Mouse (Mus musculus) heart, embryonic 14.5 days (tissue): ENCODE data around the gene 4921517D22Rik. TPM values are rescaled to one million over a fixed set of nuclear protein-coding genes. Genes with fewer than 3 reads are reported as not detected.
"Not testable (repeated sequence)": the region's sequence is repeated elsewhere in the genome, so short reads cannot be mapped to it uniquely, and the experiment has no call there.

ENCODE experiments used
- ATAC-seq: fragments of 200-750 bp; cut with Nextera tagmentation; 2 replicates; pipeline ENCODE4 v1.8.0; 2017; ENCODE audit warnings: low read depth, moderate TSS enrichment; ENCODE audit not compliant: insufficient number of reproducible peaks, insufficient read depth, low FRiP score
- H3K27ac ChIP-seq, 2 experiments: fragments of 200-500 bp in 1 of 2; fragments of 300-500 bp in 1 of 2; sonication (generic) in 1 of 2; replicated peaks in 1 of 2; 2 replicates each; pipeline ENCODE4 v1.5.1; 2012 to 2014; ENCODE audit warnings: low read depth in 2 of 2, low read length in 2 of 2, control low read depth in 1 of 2, mild to moderate bottlenecking in 1 of 2, mixed read lengths in 1 of 2; ENCODE audit not compliant: control insufficient read depth in 1 of 2, insufficient read depth in 1 of 2
- H3K27me3 ChIP-seq: fragments of 300-500 bp; sonication (generic); 2 replicates; pipeline ENCODE4 v1.6.1; 2014; ENCODE audit warnings: mild to moderate bottlenecking, low read length, control low read depth; ENCODE audit not compliant: control insufficient read depth, insufficient read depth
- H3K36me3 ChIP-seq: fragments of 300-500 bp; sonication (generic); 2 replicates; pipeline ENCODE4 v1.6.1; 2014; ENCODE audit warnings: mild to moderate bottlenecking, control low read depth, low read length, mixed read lengths; ENCODE audit not compliant: control insufficient read depth, insufficient read depth
- H3K4me1 ChIP-seq, 2 experiments: fragments of 200-500 bp in 1 of 2; fragments of 300-500 bp in 1 of 2; sonication (generic) in 1 of 2; 2 replicates each; pipeline ENCODE4 v1.6.1; 2012 to 2014; ENCODE audit warnings: low read length in 2 of 2, control low read depth in 1 of 2, mixed read lengths in 1 of 2; ENCODE audit not compliant: control insufficient read depth in 2 of 2, insufficient read depth in 2 of 2
- H3K4me2 ChIP-seq: fragments of 300-500 bp; sonication (generic); 2 replicates; pipeline ENCODE4 v1.6.1; 2014; ENCODE audit warnings: mild to moderate bottlenecking, low read length
- H3K4me3 ChIP-seq, 2 experiments: fragments of 200-500 bp in 1 of 2; fragments of 300-500 bp in 1 of 2; sonication (generic) in 1 of 2; 2 replicates each; pipeline ENCODE4 v1.5.1; 2012 to 2014; ENCODE audit warnings: low read length in 2 of 2, mild to moderate bottlenecking in 2 of 2, control low read depth in 1 of 2, low read depth in 1 of 2, moderate library complexity in 1 of 2; ENCODE audit not compliant: control insufficient read depth in 1 of 2, insufficient read depth in 1 of 2
- H3K9ac ChIP-seq: fragments of 300-500 bp; sonication (generic); 2 replicates; pipeline ENCODE4 v1.6.1; 2014; ENCODE audit warnings: mild to moderate bottlenecking, low read length
- H3K9me3 ChIP-seq: fragments of 300-500 bp; sonication (generic); 2 replicates; pipeline ENCODE4 v1.6.1; 2016; ENCODE audit warnings: low read length, control low read depth; ENCODE audit not compliant: control insufficient read depth
- WGBS: fragments of 180-500 bp; shearing (Covaris S2); extraction: QIAGEN DNeasy Blood & Tissue Kit; methylation state at CpG from one replicate; pipeline ENCODE4 v1.1.7; 2014; 5-methylcytosine and 5-hydroxymethylcytosine counted together
- polyA plus RNA-seq: library from polyadenylated mRNA; unstranded; fragments of >200 nt; fragmentation: Nextera tagmentation; extraction: Ambion mirVana; gene quantifications from 2 replicates; pipeline ENCODE4 v1.2.1, GENCODE M21; 2014

Gene 4921517D22Rik
- polyA plus RNA-seq, 1 experiment from 2014 or later: not detected

DNA sequence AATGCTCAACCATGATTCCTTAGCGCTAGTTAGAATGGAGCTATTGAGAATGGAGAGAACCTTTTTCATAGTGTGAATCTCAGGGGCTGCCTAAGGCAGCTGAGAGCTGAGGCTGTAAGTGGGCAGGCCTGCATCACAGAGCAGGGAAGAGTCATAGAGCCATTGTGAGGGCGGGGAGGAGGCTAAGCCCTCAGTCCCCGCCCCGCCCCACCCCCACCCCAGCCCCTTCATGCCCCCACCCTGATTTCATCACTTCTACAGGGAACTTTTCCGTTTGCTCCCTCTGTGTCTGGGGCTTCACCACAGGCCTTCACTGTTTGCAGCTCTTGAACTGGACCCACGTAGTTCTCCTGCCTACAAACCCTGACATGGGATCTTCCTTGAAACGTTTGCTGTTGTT lies 37.7 kb upstream of the 4921517D22Rik start, which contains the start of gene Spata31d1d:
Gene Spata31d1d (minus strand): TSS at position 101 of the 400 bp plus-strand sequence.
- Histone ChIP-seq H3K27me3 (no peaks in the 10 kb centered on the region; the same call in 1 of the 2 replicates), H3K9me3 (no peaks in the 10 kb centered on the region), H3K4me3 (no peak within 1 kb of the TSS), H3K9ac (no peak within 1 kb of the TSS), H3K4me1 (peaks cover 0 to 3% of the 10 kb centered on the region in 2 experiments; a peak in 1 of 4 replicates), H3K27ac (no peak within 1 kb of the TSS), H3K4me2 (no peak within 1 kb of the TSS), H3K36me3 (no peaks in the 10 kb centered on the region)
- 28% methylated on average over 7 of the region's 7 CpGs for WGBS
- ATAC-seq: no peak

DNA sequence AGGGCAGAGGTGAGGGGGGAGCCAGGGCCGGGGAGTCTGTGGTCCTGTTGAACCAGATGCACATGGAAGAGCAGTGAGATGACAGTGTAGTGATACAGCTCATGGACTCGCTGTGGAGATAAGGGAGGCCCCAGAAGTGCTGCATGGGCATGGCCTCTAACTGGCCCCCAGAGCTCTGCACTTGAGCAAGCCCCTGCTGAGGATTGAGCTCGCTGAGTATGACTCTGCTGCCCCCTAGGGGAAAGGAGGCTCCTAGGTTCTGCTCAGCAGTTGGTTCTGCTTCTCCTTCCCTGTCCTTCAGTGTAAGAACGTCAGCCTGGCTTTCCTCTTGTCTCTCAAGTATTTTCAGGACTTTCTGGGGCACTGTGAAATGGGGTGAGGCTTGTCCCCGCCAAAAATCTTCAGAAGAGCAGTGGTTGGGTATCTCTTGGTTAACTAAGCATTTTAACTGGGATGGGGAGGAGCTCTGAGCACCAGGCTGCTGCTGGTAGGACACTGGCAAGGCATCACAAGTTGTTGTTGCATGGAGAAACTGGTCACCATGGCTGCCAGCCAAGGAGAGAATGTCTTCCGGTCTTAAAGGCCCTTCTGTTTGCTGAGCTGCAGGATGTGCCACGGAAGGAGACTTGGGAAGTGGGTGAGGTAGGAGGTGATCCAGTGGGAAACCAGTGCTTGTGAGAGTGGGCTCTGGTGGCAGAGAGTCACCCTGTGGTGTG lies 34.6 kb upstream of the 4921517D22Rik start:
- Histone ChIP-seq H3K36me3 (no peaks in the 10 kb centered on the region), H3K4me2 (no peak overlapping the region), H3K4me1 (peaks cover 4 to 7% of the 10 kb centered on the region in 2 experiments; a peak in 2 of 4 replicates), H3K27ac (no peak overlapping the region), H3K27me3 (no peaks in the 10 kb centered on the region; the same call in none of the 2 replicates), H3K9me3 (no peaks in the 10 kb centered on the region), H3K9ac (no peak overlapping the region), H3K4me3 (no peak overlapping the region)
- peak; percentile 62; the same call in 1 of the 2 replicates for ATAC-seq
- 13% methylated on average over 7 of the region's 7 CpGs for WGBS

DNA sequence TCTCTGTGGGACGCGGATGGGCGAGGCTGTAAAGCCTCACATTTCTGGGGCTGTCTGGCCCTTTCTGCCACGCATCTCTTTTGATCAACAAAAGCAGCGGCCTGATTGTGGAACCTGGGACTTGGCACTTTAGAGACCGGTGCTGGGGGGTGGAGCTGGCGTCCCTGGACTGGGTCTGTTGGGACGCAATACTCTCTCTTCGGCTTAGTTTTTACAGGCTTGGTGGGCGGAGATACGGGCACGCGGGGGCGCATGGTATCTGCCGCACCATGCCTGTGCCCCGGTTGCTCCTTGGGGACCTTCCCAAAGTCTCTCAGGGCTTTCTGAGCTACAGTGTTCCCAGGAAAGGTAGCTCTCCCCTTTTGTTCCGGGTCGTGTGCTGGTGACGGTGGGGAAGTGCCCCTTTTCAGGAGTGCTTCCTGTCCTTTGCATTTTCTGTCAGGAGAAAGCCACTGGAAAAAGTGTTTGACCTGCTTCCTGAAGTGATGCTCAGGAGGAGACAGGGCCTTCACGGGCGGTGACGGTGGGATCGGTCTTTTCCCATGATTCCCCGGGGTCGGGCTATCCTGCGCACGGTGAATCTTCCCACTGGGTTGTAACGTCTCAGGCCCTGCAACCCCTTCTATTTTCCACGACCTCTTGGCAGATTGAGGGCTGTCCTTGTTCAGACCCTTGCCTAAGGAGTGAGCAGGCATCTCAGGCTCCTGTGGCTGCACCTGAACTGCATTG lies 32.4 kb upstream of the 4921517D22Rik start:
- Histone ChIP-seq H3K9me3 (no peaks in the 10 kb centered on the region), H3K4me2 (peak overlapping the region; percentile 62), H3K4me3 (peak overlapping the region; percentile 23 to 24; a peak in 3 of 4 replicates), H3K27me3 (no peaks in the 10 kb centered on the region; the same call in none of the 2 replicates), H3K36me3 (no peaks in the 10 kb centered on the region), H3K9ac (peak overlapping the region; percentile 47; the same call in 1 of the 2 replicates), H3K4me1 (peaks cover 4 to 7% of the 10 kb centered on the region in 2 experiments; a peak in 2 of 4 replicates), H3K27ac (no peak overlapping the region)
- 19% methylated on average over 29 of the region's 29 CpGs for WGBS
- no peak for ATAC-seq

- not testable (repeated sequence) for H3K4me3 ChIP-seq, H3K4me2 ChIP-seq, H3K27me3 ChIP-seq, H3K4me1 ChIP-seq, H3K36me3 ChIP-seq, H3K9me3 ChIP-seq, H3K9ac ChIP-seq, H3K27ac ChIP-seq, ATAC-seq
- 71% methylated on average over 1 of the region's 1 CpGs for WGBS
These were observed 28.2 kb upstream of the 4921517D22Rik start for GRCm38 (mm10) chr13:59722089-59722488.

DNA sequence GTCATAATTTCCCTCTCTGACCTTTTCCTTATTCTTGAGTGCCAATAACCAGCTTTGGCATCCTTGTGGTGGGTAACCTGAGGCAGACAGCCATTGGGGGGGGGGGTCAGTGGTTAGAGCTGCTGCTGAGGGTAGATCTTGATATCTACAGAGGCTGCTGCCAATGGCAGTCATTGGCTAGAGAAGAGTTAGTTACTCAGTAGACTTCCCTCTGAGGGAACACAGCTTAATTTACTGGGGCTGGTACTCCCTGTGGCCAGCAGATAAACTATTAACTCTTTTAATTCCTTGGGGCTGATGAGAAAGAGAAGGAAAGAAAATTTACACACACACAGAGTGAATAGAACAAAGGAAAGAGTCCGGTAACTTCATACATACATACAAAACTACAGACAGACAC lies 25.6 kb upstream of the 4921517D22Rik start:
- no peak for ATAC-seq

DNA sequence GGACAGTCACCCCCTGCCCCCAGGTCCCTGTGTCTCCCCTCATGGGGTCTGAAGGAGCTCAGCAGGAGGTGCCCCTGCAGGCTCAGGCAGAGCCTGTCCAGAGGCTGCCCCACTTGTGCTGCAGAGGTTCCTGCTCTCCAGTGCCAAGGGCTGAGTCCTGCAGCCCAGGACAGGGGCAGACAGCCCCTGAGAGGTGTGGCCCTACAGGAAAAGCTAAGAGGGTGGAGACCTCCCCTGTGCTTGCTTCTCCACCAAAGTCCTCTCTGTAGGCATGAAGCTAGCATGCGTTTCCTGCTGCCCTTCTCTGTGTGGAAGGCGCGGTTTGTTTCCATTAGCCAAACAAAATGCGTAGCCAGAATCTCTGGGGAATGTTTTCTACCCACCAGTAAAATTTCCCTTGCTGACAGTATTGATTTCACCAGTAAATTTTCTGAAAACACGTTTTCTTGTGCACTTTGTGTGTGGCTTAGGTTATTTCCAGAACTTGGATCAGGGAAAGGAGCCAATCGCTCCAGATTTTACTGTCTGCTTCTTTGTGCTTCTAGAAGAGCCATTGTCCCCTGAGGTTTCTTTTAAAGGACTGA lies 25.0 kb upstream of the 4921517D22Rik start:
- not testable (repeated sequence) for H3K36me3 ChIP-seq, H3K27me3 ChIP-seq, H3K9me3 ChIP-seq, H3K27ac ChIP-seq, H3K9ac ChIP-seq, H3K4me1 ChIP-seq, H3K4me2 ChIP-seq, H3K4me3 ChIP-seq
- ATAC-seq: 0 out of 2 replicates have a peak, but pooled peaks have one; percentile 46
- 31% methylated on average over 6 of the region's 6 CpGs for WGBS

More for the DNA sequence above, 25.6 kb upstream of the 4921517D22Rik start:
- Histone ChIP-seq H3K9me3 (no peaks in the 10 kb centered on the region), H3K27ac (no peak overlapping the region; a peak in 1 of 4 replicates), H3K36me3 (no peaks in the 10 kb centered on the region), H3K4me2 (no peak overlapping the region), H3K9ac (no peak overlapping the region), H3K4me1 (no peaks in the 10 kb centered on the region), H3K4me3 (no peak overlapping the region), H3K27me3 (no peaks in the 10 kb centered on the region)
- 71% methylated on average over 1 of the region's 1 CpGs for WGBS

- no peak for ATAC-seq
- no peak overlapping the region for H3K9ac ChIP-seq
- no peaks in the 10 kb centered on the region; a peak in 1 of 4 replicates for H3K4me1 ChIP-seq
- H3K36me3 ChIP-seq: no peaks in the 10 kb centered on the region
- H3K9me3 ChIP-seq: no peaks in the 10 kb centered on the region
- H3K4me3 ChIP-seq: no peak overlapping the region
- WGBS: 31% methylated on average over 3 of the region's 3 CpGs
- H3K27ac ChIP-seq: no peak overlapping the region
- H3K4me2 ChIP-seq: no peak overlapping the region
- H3K27me3 ChIP-seq: no peaks in the 10 kb centered on the region
These were observed 19.8 kb upstream of the 4921517D22Rik start for GRCm38 (mm10) chr13:59713710-59714109.
